Mouse (Mus musculus): Measurements from ENCODE around the gene Med24.

GRCm38 (mm10) chr11:98710416-98711045 lies 18.7 kb downstream of the Med24 start:
- TF ChIP-seq CTCF (conservative IDR thresholded peaks at IDR 0.05; ENCODE audit: insufficient read depth, insufficient read length, low read depth, low read length) (peak; percentile 96), POLR2A (IDR thresholded peaks at IDR 0.05; ENCODE audit: low read depth, low read length) (no peak)
